Mouse (Mus musculus) hindbrain, embryonic 13.5 days (tissue): ENCODE measurements around the gene Tmem207. TPM values are rescaled to one million over a fixed set of nuclear protein-coding genes. Genes with fewer than 3 reads are reported as not detected.

Experiments used
- polyA plus RNA-seq: library from polyadenylated mRNA; unstranded; fragments of >200 nt; fragmentation: Nextera tagmentation; extraction: Ambion mirVana; gene quantifications from 2 replicates; pipeline ENCODE4 v1.2.1, GENCODE M21; 2015

Tmem207 gene
- polyA plus RNA-seq, 1 experiment from 2014 or later = 0.14 TPM

Other genes with a start within 250 kb of the Tmem207 start
- 6.0 and 9.8 TPM in 2 replicates for gene Cldn1, start 154.9 kb downstream of the Tmem207 start, polyA plus RNA-seq
- gene Cldn16, start 63.6 kb downstream of the Tmem207 start, polyA plus RNA-seq = not detected in 2 replicates
- 7.8 and 7.9 TPM in 2 replicates for gene Il1rap, start 54.9 kb upstream of the Tmem207 start, polyA plus RNA-seq